Mouse (Mus musculus) thymus, postnatal 36 days (tissue): ENCODE results near the gene Gnb2.
A peak's percentile ranks its signal among the peaks of the same experiment; 100 is the strongest.

Experiments
- DNase-seq, 2 experiments: peaks; one replicate each; pipeline ENCODE4 v3.0.0; 2022; ENCODE audit warnings: mixed read lengths in 2 of 2

The Gnb2 gene

GRCm38 (mm10) chr5:137537461-137537860 is 4.2 kb upstream of the Gnb2 start:
- DNase-seq = no peak

GRCm38 (mm10) chr5:137535318-137535717 is 2.0 kb upstream of the Gnb2 start:
- DNase-seq = no peak

- DNase-seq = no peak
These were observed 1.5 kb upstream of the Gnb2 start for GRCm38 (mm10) chr5:137534762-137535161.

- DNase-seq = no peak
These were observed 548 bp downstream of the Gnb2 start for GRCm38 (mm10) chr5:137532808-137533116.

GRCm38 (mm10) chr5:137532131-137532807 is 1.0 kb downstream of the Gnb2 start:
- DNase-seq = peak in 1 of 2 experiments; percentile 58

GRCm38 (mm10) chr5:137531414-137532130 is 1.7 kb downstream of the Gnb2 start:
- peak; percentile 58 to 82 for DNase-seq

- DNase-seq = peak; percentile 53 to 63
These were observed 2.5 kb downstream of the Gnb2 start for GRCm38 (mm10) chr5:137530588-137531413.

- no peak for DNase-seq
These were observed 3.2 kb downstream of the Gnb2 start for GRCm38 (mm10) chr5:137530075-137530474.

- no peak for DNase-seq
These were observed 3.9 kb downstream of the Gnb2 start for GRCm38 (mm10) chr5:137529221-137529995.

GRCm38 (mm10) chr5:137528247-137528968 is 4.9 kb downstream of the Gnb2 start:
- DNase-seq = peak in 1 of 2 experiments; percentile 32

- peak in 1 of 2 experiments; percentile 20 for DNase-seq
These were observed 5.9 kb downstream of the Gnb2 start for GRCm38 (mm10) chr5:137527413-137527812.

GRCm38 (mm10) chr5:137526192-137526936 is 6.9 kb downstream of the Gnb2 start:
- peak in 1 of 2 experiments; percentile 51 for DNase-seq

- DNase-seq = no peak
These were observed 7.8 kb downstream of the Gnb2 start for GRCm38 (mm10) chr5:137525511-137525910.

- no peak for DNase-seq
These were observed 8.6 kb downstream of the Gnb2 start for GRCm38 (mm10) chr5:137524671-137525070.

- DNase-seq = no peak
These were observed 9.1 kb downstream of the Gnb2 start for GRCm38 (mm10) chr5:137524251-137524515.

GRCm38 (mm10) chr5:137523396-137524250 is 9.7 kb downstream of the Gnb2 start:
- no peak for DNase-seq

GRCm38 (mm10) chr5:137522711-137523110 is 10.6 kb downstream of the Gnb2 start:
- no peak for DNase-seq

- no peak for DNase-seq
These were observed 11.4 kb downstream of the Gnb2 start for GRCm38 (mm10) chr5:137521861-137522260.

GRCm38 (mm10) chr5:137519691-137520550 is 13.4 kb downstream of the Gnb2 start:
- no peak for DNase-seq

- DNase-seq = no peak
These were observed 14.9 kb downstream of the Gnb2 start, which contains the start of gene Gigyf1 for GRCm38 (mm10) chr5:137518436-137518835. Gene Gigyf1 (plus strand): TSS chr5:137518548.
